Mouse (Mus musculus): Measurements from ENCODE around the gene Tlnrd1.

Gene Tlnrd1

DNA sequence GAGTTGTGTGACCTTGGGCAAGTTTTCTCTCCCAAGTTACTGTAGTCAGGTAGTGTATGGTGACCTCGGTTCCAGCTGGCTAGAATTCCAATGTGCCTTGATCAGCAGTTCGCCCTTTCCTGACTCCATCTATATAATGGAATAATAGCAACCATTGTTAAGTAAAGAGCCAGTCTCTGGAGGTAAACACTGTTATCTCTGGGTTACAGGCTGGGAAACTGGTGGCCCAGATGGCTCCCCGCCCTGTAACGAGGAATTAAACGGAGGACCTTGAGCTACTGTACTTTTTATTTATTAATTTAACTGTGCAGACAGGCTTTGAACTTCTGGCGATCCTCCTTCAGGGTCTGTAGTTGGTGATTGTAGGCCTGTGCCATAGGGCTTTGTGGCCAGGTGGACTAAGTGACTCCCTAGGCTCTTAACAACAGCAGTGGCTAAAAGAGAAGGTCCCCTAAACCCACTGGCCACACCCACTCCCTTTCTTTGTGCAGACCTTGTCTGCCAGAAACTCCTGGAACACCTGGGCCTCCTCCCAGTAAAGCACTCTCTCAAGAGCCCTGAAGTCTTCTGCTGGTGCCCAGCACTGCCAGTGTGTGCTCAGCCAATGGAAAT, 922 bp upstream of the Tlnrd1 start:
- DNase-seq (ENCODE audit: low read depth, low spot score), result no peak

DNA sequence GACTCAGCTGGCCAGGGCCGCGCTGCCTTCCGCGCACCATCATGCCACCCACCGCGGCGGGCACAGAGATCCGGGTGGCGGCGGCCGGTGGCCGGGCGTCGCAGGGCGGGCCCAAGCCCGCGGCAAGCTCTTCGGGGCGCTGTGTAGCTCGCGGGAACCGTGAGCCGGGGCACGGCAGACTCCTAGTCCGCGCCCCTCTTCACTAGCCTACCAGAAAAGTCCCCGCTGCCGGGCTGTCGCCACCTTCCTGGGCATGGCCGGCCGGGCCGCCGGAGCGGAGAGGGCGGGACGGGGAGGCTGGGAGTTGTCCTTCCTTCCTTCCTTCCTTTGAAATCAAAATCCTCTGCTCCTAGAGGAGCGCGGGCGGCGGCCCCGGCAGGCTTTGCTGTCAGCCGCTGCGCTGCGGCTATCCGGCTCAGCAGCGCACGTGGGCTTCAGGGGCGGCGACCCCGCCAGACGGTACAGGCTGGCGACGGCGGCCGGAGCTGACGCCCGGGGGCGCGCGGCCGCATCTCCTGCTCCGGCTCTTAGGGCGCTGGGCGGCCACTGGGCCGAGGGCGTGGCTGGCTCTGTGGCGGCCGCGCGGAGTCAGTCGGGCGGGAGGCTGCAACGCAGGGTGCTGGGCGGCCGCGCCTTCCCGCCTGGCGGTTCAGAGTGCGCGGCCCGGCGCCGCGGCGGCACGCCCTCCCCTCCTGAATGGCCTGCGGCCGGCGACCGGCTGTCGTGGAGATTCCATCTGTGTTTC, 657 bp downstream of the Tlnrd1 start:
- no peak for DNase-seq (ENCODE audit: low read depth, low spot score)

DNA sequence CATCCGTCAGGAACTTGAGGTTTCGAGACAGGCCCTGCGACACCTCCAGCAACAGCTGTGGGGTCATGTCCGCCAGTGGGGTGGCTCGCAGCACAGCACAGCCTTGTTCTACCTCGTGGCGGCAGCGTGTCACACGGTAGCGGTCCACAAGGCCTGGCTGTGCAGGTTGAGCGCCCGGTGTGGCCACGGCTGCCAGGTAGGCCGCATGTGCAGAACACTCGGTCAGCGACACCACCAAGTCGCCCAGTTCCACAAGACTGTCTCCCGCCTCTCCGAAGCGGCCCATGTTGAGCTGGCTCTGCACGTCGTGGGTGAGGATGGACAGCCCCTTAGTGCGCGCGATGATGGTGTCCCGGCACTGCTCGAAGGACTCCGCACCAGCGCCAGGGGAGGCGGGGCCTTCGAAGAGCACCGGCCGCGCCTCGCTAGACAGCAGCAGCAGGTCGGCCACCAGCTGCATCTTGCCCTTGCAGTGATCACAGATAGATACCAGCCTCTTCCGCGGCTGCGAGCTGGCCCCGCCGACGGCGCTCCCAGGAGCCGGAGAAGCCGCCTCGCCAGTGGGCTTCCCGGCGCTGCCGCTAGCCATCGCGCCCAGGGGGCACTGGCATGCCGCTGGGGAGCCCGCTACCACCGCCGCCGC, 1.4 kb downstream of the Tlnrd1 start:
- DNase-seq (ENCODE audit: low read depth, low spot score), result no peak

DNA sequence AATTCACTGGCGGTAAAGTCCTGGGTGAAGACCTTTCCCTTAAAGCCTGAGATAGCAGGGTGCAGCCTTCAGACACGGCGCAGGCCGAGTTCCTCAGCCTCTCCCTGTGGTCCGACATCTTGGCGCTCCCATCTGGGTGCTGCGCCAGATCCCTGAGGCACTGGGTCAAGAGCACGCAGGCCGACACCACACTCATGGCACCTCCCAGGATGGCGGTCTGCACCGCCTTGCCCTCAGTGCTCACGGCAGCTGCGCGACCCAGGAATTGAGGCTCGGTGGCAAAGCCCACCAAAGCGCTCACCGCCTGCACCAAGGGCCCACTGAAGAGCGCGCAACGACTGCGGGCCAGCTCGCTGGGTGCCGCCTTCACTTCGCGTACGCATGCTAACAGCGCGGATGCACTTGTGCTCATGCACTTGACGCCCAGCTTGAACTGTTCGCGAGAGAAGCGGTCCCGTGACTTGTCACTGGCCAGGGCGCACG, 1.9 kb downstream of the Tlnrd1 start:
- no peak for DNase-seq (ENCODE audit: low read depth, low spot score)

DNA sequence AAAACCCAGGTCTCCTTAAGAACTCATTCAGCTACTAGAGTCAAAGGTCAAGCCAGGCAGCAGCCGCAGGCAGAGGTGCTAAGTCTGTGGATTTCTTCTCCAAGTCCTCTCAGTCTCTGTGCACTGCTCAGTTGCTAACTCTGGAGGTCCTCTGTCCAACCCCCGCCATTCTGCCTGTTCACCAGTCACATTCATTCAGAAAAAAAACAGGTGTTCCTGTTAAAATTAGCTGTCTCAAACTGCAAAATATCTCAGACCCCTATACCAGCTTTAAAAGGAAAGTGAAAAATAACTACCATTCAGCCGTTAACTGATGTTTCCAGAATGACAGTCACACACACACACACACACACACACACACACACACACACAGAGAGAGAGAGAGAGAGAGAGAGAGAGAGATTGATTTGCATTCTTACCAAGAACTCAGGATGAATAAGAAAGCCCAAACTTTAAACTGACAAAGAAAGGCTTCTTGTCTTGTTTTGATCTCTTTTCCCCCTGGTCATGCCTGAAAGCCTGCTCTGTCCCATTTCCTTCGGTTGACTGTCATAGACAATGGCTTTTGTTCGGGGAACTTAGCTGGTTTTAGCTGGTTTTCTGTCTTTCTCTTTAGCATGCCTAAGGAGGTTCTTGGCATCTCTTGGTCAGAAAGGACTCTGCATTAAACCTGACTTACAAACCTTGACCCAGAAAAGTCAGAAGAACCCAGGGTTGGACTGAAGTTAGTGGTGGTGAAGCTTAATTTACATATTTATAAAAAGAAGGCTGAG, 5.2 kb downstream of the Tlnrd1 start:
- DNase-seq (ENCODE audit: low read depth, low spot score), result peak; percentile 23

DNA sequence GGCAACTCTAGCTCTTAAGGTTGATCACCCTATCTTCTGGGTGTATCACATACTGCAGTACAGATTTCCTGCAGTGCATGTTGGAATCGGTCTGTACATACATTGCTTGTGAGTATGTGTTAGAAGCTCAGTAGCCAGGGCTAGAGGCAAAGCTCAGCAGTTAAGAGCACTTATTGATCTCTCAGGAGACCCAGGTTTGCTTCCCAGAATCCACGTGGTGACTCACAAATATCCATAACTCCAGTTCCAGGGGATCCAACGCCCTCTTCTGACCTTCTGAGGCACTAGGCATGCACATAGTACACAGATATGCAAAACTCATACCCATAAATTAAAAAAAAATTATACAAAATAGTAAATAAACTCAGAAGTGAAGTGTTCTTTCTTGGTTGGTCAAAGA, 7.0 kb downstream of the Tlnrd1 start:
- no peak for DNase-seq (ENCODE audit: low read depth, low spot score)

DNA sequence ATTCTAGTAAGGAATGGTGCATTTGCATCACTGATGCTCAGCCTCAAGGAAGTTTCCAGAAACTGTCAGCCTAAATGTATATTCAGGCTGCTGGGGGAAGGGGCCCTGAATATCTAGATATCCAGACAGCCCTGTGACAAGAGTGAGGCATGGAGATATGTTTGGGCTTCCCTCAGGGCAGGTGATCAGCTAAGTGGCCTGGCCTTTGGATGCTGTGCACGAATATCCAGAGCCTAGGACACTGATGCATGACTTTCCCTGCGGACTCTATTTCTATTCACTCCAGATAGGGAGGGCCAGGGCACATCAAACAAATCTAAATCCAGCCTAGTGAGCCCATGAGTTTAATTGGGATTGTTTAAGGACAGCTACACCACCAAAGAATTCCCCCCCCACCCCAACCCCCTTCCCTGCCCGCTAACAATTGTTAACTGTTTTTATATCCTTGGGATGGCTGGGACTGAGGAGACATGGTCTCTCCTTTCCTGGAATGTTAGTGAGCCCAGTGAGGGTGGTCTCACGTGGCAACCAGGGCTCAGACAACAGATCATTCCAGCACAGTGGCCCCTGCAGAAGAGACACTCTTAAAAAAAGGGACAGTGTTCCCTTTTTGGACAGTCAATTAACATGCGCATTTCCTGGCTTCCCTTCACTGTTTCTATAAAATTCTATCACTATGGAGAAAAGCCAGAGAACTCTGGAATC, 14.1 kb downstream of the Tlnrd1 start:
- DNase-seq (ENCODE audit: low read depth, low spot score), result no peak

DNA sequence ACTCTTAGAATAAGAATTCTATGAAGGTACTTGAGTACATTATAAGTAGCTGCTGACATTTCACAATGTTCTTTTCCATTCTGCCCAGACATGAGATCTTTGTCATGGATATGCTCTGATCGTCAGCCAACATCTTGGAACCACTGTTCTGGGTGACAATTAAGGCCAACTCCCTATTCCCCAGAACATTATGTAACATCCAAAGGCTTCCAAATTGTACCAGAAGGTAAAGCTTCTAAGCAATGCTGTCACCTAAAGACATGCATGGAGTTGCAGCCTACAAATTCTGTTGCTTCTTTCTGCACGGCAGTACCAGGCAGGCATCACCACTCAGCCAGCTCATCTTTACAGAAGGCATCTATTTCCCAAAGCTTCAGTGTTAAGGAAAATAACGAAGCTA, 15.9 kb downstream of the Tlnrd1 start:
- peak; percentile 61 for DNase-seq (ENCODE audit: low read depth, low spot score)

DNA sequence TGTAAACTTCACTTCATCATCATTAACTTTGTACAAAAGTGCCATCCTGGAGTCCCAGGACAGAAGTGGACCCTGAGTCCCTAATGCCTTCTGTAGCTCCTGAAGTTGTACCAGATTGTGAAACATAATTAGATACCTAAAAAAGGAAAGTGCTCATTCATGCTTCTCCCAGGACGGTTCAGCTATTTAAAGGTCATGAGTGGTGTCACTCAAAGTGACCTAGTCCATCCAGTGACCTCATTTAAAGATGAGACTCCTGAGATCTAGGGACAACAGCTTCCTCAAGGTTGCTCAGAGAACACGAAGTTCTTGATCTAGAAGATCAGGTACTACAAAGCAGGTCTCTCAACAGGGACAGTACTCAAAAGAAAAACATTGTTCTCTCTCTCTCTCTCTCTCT, 20.6 kb downstream of the Tlnrd1 start:
- DNase-seq (ENCODE audit: low read depth, low spot score), result no peak

DNA sequence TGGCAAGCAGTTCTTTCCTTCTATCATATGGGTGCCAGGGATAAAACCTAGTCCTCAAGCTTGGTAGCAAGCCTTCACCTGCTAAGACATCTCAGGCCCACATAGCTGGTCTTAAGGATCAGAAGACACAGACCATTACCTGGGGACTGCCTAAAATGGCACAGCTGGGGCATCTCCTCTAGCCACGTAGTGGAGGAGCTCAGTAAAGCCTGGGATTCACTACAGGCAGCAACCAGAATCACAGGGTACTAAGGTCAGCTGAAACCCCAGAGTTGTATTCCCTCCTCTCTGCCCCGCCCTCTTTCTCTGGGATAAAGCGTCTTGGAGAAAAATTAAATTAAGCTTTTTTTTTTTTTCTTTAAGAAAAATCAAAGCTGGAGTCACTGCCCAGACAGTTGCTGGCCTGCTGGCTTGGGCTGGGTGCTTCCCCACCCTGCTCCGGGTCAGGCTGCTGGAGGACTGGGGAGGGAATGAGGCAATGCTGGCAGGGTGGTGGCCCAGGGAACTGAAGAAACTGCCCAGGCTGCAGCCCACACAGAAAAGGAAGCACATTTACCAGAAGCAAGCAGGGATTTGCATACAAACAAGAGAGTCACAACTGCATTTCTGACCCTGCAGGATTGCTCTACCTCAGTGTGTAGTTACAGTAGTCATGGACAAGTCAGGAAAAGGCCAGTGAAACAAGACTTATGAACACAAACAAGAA, 24.6 kb downstream of the Tlnrd1 start:
- DNase-seq (ENCODE audit: low read depth, low spot score), result no peak

DNA sequence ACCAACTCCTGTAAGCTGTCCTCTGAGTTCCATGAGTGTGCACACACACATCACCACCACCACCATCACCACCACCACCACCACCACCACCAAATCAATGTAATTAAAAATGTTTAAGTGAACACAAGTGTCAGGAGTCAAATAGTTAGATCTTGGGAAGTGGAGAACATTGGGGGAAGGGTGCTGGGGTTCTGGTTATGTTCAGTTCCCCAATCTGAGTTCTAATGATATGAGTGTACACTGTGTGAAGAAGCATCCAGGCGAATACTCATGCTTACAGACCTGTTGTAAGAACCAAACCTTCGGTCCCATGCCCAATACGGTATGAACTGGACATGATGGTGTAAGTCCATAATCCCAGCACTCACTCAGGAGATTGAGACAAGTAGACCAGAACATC, 26.2 kb downstream of the Tlnrd1 start:
- DNase-seq (ENCODE audit: low read depth, low spot score), result no peak

DNA sequence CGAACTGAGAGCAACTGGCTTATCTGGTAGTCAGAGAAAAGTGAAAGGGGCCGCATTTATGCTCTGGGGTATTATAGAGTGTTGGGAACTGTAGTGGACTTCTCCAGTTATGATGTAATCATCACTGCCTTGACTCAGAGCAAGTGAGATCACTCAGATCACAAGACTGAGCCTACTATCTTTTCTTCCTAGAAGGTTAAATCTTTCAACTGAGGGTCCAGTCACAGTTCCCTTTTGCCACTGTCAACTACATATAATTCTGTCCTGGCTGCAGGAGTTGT, 27.0 kb downstream of the Tlnrd1 start:
- DNase-seq (ENCODE audit: low read depth, low spot score), result no peak

DNA sequence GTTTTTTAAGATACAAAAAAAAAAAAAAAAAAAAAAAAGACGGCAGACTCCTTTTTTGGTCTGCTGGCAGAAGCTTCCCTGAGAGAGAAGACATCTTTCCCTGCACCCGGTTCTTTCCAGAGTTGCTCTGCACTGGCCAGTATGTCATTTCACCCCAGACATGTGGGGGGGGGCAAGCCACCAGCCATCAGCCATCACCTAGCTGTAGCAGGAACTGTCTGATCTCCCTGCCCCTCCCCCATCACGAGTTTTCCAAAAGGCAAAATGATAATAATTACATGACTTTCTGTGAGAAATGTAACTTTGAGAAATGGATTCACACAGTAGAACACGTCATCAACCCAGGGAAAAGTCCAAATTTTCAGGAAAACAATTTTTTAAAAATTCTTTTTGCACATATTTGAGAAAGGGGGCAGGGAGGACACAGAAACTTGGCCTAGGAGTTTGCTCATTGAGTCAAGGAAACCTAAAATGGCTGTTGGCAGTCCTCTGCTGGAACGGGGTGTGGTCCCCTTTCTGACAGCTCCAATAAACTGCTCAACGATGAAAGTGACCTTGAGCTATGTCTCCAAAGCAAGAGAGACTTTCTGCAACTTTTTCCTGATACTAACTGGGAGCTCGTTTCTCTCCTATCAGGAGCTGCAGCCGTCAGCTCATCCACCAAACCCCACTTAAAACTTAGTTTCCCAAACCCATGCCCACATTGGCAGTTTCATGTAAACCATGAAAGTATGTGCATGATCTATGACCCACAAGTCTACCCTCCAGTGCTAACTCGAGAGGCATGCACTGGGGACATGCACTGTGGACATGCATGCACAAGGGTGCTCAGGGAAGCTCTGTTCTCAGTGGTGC, 27.5 kb downstream of the Tlnrd1 start:
- DNase-seq (ENCODE audit: low read depth, low spot score), result no peak

DNA sequence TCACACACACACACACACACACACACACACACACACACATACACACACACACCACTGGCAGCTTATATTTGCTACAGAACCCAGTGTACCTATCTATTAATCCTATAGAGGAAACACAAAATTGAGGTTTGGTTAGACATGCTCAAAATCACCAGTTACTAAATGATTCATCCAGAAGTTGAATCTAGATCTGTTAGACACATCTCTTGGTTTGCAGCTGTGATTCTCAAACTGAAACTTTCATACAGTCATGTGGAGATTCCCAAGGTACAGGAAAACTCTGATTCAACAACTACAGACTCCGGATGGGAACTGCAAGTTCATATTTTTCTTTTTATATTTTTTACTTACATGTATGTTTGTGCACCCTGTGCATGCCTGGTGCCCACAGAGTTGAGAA, 28.9 kb downstream of the Tlnrd1 start:
- no peak for DNase-seq (ENCODE audit: low read depth, low spot score)

DNA sequence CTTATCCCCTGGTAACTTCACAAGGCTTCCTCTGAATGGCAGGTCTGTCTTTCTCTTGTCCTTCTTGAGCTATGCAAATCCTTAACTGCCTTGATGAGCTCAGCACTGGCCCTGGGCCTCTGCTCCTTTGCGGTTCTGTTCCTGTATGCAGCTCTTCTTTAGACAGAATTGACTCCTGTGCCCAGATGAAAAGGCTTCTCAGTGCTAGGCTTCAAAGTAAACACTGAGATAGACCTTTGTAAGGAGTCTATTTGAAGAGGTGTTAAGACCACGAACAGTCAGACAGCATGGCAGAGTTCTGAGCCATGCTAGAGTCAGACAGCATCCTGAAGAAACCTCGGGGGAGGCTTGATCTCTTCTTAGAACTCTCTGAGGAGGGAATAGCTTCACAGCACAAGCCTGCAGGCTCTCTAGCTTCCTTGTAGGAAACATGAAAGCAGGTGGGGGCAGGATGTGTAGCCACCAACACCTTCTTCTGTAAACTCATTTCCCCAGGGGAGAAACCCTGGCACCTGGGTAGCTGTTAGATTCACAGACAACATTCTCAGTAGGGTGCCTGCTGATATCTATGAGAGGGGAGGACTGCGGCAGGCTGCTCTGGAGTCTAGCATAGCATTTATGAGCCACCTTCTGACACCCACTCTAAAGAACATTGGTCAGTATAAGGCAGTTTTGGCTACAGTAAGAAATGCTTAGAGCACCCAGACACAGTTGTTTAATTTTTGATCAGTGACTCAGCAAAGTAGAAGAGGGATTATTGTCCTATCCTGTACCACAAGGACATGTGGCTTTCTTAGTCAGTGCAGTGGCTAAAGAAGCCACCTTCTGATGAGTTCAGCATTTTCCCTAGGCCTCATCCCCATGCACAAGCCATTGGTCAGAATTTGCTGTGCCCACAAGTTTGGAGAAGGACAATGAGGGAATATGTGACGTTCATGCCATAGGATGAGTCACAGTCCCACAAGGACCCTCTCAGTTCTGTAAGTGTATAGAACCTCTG, 31.4 kb downstream of the Tlnrd1 start:
- DNase-seq (ENCODE audit: low read depth, low spot score), result peak; percentile 12

DNA sequence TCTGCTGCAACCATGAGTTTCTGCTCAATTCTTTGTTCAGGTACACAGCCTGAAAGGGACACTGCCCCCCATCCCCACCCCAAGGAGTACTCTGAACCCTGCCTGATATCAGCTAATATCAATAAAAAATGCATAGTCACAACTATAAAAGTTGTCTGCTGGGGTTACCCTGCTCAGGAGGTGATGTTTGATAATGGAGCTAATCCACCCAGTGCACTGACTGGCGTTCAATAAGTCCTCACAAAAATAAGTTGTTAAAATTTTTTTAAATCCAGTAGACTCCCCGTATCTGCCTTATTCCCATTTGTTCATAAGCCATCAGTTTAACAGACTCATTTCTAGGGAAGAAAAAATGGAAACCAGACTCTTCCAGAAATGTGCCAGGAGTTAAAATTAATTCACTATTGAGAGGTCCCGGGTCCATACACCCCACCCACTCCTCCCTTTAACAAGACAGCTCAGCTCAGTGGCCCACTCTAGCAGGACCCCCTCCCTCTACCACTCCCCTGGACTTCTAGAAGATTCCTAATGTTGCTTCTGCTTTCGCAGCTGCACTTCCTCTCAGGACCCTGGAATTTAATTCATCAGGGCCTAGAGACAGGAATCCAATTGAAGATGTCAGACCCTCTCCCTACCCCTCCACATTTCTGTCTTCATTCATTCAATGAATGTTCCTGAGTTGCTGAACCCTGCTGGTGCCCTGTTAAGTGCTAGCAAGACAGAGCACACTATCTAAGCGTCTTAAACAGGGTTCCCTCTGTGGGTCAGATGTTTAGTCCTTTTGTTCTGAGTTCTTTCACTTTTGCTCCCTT, 32.3 kb downstream of the Tlnrd1 start:
- DNase-seq (ENCODE audit: low read depth, low spot score), result no peak

DNA sequence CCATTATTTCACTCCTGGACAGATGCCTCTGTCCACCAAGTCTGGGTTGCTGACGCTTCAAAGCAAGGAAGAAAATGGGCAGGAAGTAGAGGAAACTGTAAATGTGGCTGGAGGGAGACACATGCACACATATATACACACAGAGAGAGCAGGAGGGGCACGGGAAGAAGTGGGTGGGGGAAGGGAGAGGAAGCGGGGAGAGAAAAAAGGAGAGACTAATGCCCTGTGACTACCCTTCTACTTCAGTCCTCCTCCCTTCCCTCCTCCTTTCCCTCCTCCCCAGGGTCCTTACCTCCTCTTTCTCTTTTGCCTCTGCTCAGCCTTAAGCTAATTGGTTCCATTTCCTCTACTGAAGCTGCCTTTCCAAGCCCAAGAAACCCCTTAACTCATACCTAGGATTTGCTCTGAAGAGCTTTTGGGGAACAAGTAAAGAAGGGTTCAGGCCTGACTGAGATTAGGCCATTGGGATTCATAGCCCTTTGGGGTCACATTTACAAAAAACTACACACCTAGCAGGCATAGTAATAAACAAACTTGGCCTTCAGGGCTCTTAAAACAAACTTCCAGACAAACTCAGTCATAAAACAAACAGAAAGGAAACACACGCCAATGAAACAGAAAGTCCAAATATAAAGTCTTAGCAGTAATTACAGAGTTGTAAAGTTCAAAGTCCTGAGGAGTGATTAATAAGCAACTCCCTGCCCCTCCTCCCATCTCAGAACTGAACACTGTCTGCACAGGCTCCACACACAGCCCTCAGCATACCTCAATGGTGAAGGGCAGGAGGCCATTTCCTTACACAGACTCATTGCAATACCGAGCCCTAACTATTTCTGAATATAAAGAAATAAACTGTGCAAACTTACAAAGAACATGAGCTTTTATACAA, 36.7 kb downstream of the Tlnrd1 start:
- no peak for DNase-seq (ENCODE audit: low read depth, low spot score)

All from telencephalon, adult 2 months (tissue).